Mouse (Mus musculus): Measurements from ENCODE around the gene Cdkl4.
A peak's percentile ranks its signal among the peaks of the same experiment; 100 is the strongest.

The Cdkl4 gene

DNA sequence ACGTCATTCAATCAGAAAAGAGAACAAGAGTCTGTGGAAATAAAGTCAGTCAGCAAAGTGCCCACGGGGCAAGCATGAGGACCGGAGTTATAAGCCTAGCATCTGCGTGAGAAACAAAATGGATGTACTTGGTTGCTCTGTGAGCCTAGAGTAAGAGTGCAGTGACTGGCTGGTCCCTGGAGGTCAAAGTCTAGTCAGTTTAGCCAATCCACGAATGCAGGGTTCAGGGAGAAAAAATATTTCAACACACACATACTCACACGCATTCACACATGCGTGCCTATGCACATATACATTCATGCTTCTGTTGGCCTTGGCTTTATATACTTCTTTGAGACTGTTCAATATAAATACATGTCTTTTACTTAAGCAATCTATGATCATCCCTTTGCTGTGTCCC is 62.1 kb downstream of the Cdkl4 start:
- DNase-seq, result no peak

DNA sequence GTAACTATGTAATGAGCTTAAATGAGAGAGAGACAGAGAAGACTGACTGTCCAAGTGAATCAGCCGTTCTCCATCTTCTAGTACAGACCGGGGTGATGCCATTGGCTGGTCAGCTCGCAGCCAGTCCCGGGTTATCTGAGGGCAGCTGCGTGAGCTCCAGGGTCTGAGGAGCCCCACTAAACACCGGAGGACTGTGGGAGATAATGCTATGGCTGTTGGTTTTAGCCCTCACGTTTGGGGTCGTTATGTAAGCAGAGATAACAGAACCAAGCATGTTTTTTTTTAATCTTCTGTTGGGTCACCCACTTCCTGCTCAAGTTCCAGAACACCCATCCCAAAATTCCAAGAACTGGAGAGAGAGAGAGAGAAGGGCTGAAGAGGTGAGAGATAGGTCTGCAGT is 63.8 kb downstream of the Cdkl4 start:
- no peak for DNase-seq

- DNase-seq, result no peak
Observed at GRCm38 (mm10) chr17:80510459-80510855, 67.2 kb downstream of the Cdkl4 start.

DNA sequence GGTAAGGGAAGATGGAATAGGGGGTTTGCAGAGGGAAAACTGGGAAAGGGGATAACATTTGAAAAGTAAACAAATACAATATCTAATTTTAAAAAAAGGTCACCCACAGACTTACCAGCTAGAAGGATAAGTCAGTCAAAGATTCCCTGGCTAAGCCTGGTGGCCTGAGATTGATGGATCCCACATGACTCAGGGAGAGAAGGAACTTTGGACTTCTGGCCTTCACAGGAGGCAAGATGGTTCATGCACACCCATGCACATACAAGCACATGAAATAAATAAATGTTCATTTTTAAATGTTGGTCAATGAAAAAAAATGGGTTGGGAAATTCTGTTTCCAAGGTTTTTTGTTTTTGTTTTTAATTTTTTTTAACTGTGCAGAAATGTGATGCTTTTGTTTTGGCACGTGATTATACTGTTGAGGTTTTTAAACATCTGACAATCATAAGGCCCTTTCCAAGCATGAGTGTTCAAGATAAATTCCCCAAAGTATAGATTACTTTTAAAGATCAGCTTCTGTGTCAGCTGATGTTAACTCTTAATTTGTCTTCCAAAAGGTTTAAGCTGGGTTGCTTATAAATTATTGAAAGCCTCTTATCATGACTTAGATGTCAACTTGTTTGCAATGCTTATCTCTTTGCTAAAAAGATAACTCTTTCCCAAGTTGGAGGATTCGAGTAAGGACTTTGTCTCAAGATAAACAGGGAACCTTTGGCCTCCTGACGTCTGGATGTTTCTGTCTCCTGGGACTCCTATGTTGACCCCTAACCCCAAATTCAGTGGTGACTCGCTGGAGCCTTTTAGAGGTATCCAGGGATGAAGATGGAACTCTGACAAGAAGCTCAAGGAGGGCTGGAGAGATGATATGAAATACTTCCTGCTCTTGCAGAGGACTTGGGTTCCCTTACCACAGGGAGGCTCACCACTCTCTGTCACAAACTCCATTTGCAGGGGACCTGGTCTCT is 67.8 kb downstream of the Cdkl4 start:
- no peak for DNase-seq

DNA sequence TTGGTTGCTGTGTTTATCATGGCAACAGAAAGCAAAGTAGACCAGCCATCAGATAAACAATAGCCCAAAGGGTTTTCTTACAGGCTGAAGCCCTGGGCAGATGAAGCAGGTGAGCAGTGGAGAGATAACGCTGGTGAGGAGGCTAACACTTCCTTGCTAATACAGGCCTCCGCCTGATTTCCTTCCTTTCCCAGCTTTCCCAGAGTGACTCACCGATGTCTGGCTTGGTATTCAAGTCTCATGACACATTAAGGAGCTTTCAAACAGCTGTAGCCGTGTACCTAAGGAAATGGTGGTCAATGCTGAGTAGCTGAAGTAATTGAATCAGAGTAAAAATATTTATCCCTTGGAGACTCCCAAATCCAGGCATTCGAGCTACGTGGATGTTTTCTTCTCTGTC is 71.8 kb downstream of the Cdkl4 start:
- DNase-seq, result no peak

DNA sequence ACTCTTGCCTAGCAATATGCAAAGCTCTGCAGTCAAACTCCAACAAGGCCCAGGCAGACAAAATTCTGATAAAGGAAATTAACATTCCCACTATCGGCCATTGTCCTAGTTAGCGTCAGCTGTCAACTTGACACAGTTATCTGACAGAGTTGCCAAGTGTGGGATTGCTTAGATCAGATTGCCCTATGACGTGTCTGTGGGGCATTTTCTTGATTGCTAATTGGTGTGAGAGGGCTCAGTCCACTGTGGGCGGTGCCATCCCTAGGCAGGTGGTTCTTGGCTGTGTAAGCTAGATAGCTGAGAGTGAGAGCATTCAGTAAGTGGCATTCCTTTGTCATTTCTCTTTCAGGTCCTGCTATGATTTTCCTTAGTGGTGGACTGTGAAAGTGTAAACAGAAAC is 72.3 kb downstream of the Cdkl4 start:
- DNase-seq, result no peak

DNA sequence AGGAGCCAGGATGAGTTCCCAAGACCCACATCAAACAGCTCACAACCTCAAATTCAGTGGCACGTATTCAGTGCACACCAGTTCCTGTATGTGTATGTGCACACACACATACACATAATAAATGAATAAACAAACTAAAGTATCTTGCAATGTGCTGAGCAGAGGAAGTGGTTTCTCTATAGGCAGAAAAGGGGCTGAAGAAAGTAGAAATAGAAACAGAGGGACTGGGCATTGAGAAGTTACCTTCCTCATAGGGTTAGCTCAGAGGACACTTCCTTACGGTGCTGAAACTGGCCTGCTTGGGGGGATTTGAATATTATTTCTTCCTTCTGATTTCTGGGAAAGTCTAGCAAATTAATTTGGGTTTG is 75.8 kb downstream of the Cdkl4 start:
- DNase-seq, result no peak

DNA sequence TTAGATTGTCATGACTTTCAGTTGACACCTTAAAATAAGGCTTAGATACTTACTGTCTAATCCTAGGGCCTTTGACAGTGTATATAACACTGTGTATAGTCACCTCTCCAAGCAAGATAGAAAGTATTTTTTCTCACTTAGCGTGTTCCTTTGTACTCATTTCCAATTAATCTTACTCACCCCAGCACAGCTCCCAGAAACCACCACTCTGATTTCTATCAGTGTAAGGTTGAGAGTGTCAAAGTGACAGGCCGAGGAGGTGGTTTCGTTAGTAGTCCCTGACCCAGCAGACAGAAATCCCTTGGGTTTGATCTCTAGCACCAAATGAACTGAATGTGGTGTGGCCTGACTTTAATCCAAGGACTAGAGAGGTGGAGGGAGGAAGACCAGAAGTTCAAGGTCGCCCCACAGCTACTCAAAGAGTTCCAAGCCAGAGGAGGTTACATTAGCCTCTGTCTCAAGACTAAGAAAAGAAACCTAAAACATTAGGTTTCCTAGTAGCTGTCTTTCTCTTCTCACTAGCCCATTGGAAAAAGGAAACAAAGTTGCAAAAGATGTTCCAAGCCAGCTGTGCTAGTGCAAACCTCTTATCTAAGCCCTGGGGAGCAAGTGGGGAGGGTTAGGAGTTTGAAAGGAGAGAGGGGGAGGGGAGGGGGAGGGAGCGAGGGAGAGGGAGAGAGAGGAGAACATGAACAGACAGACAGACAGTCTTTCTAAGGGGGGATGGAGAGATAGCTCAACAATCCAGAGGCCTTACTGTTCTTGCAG is 76.4 kb downstream of the Cdkl4 start:
- no peak for DNase-seq

- DNase-seq, result no peak
Observed at GRCm38 (mm10) chr17:80500025-80500424, 77.6 kb downstream of the Cdkl4 start.

- no peak for DNase-seq
Observed at GRCm38 (mm10) chr17:80498600-80499268, 78.9 kb downstream of the Cdkl4 start.

- peak; percentile 16 for DNase-seq
Observed at GRCm38 (mm10) chr17:80497183-80497601, 80.4 kb downstream of the Cdkl4 start.

DNA sequence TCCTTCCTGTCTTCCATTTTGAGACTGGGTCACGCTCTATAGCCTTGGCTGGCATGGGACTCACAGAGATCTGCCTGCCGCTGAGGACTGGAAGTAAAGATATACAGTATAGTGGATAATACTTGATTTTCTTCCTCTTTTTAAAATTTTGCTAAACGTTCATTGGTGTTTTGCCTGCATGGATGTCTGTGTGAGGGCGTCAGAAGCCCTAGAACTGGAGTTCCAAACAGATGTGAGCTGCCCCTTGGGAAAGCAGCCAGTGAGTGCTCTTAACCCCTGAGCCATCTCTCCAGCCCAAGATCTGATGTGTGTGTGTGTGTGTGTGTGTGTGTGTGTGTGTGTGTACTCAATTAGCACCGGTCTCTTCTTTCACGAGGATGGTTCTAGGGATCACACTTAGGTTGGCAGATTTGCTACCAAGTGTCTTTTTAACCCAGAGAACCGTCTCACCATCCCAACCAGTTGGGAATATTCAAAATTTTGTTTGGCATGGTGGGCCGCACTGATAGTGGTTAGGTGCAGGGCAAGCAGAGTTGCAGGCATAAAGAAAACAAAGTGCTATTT is 80.9 kb downstream of the Cdkl4 start:
- no peak for DNase-seq

DNA sequence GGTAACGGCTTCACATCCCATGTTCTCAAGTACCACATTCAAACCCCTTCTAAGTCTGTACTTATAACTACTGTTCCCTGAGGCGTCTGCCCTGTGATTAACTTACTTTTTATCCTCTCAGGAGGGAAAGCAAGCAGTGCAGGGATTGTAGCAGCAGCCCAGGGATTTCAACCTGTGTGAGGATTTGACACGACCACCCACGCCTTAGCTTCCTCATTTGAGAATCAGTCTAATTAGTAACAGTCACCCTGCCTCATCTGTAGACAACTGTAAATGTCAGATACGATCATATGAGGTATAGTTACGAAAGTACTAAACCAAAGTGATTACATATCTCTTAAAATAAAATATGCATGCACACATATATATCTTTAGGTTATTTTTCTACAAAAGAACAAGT is 81.4 kb downstream of the Cdkl4 start:
- no peak for DNase-seq

GRCm38 (mm10) chr17:80493891-80494290 is 83.7 kb downstream of the Cdkl4 start:
- DNase-seq, result no peak

DNA sequence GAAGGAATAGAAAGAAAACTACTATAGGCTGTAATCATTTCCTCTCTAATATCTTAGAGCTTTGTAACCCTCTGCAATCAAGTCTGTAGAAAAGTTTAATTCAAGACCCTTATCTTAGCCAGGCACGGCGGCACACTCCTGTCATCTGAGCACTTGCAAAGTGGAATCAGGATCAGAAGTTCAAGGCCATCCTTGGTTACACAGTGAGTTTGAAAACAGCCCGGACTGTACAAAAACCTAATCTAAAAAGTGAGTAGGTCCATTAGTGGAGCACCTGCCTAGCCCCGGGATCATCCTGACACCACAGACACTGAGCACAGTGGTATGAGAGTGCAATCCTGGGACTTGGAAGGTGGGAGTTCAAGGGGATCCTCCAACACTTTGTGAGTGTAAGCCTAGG is 84.8 kb downstream of the Cdkl4 start:
- no peak for DNase-seq

DNA sequence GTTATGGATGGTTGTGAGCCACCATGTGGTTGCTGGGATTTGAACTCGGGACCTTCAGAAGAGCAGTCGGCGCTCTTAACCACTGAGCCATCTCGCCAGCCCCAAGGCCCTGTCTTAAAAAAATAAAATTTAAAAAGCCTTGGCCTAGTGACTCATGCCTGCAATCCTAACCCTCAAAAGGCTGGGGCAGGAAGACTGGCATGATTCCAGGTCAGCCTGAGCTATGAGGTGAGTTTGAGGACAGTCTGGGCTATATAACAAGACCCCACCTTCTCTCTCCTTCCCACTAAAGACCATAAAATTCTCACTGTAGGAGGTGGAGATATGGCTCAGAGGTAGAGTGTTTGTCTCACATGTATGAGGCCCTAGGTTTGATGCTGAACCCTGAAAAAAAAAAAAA is 85.3 kb downstream of the Cdkl4 start:
- no peak for DNase-seq

DNA sequence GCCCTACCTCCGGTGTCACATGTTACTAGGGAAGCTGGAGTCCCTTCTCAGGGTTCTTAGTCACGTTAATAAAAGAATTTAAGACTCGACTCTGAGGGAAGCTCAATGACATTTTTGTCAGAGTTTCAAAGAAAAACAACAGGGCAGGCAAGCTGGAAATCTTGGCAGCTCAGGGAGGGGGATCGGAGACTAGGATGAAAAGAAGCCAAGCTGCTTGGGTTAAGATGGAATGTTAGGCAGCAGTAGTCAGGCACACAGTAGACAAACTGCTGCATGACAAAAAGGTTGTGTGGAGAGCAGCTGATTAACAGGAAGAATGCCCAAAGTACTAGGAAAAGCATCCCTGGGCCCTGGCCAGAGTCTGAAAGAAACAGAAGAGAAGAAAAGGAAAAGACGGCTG is 87.4 kb downstream of the Cdkl4 start:
- DNase-seq, result no peak

DNA sequence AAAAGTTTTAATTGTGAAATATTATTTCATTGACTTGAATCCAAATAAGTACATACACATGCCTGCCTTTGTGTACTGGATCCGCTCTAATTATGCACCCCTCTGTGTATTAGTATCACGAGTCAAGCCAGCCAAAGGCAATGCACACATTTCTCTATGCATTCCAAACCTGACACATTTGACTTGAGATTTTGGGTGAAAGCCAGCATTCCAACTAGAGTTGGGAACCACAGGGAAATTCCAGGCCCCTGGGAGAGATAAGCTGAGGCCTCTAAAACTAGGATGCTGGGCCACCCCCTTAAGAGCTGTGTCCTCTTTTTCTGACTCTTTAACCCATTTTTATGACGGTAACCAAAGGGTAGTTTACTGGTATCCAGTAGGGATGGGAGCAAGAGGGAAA is 88.7 kb downstream of the Cdkl4 start:
- no peak for DNase-seq

- DNase-seq, result no peak
Observed at GRCm38 (mm10) chr17:80485160-80485559, 92.5 kb downstream of the Cdkl4 start.

DNA sequence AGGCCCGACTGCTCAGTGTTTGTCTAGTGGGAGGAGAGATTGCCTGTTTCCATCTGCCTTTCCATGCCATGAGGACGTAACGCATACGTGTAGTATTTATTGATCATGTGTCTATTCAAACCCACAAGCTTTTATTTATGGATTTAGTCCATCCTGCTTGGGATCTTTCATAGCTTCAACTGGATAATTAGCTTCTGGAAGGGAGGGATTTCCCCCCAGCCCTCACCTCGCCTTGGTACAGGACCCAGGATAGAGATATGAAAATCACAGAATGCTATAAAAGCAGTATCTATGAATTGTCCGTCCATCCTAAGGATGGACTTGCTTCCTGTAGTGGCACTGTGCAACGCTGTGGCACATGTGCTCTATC is 96.8 kb downstream of the Cdkl4 start:
- DNase-seq, result no peak

DNA sequence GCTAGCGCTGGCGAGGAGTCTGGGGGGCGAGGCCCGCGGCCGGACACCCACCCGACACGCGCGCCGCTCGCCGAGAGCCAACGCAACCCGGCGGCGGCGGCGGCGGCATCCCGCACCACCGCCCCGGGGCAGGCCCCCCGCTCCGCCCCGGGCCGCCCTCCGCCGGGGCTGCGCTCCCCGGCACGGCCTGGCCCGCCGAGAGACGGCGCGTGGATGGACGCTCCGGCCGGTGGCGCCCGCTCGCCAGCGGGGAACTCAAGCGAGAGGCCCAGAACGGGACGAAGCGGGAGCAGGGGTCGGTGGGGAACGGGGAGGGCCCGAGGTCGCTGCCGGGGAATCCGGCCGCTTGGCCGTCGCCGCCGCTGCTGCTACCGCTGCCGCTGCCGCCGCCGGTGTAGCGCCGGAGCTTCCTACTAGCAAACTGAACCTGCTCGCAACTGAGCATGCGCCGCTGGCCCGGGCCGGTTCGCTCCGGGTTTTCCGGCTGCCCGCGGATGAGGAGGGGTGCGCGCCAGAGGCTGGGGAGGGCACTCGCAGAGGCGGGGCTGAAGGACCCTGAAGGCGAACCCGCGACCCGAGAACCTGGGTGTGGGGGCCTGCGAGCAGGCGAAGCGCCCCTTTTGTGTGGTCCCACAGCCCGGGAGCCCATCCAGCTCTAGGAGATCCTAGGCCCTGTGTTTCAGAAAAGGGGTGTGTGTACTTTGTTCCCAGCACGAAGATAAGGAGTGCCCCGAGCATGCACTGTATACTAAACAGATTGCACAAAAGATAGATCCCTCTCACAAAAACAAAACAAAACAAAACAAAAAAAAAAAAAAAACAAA is 97.4 kb downstream of the Cdkl4 start, which contains the start of gene Sos1:
Sos1 (minus strand) TSS at position 423 of the 824 bp plus-strand sequence.
- DNase-seq, result peak; percentile 96
